Comparison of ENCODE assay signal across 10 mouse cellular contexts in genomic region chr11:70596094-70596493, GRCm38 (mm10). TPM values are rescaled to one million over a fixed set of nuclear protein-coding genes. Genes with fewer than 3 reads are reported as not detected.
A peak's percentile ranks its signal among the peaks of the same experiment; 100 is the strongest.
DNase-seq lines count a peak whose midpoint lies in the region; ATAC-seq and TF ChIP-seq lines count a peak whose summit lies in the region.
"Had no signal": no experiment of that assay in that cellular context is flagged by ENCODE, and none has a peak within 500 bp of the region (broad histone marks: within the 10 kb centered on the region; RNA-seq: fewer than 3 reads in every experiment).

No protein-coding gene starts in this region.

- H3K4me1 ChIP-seq in lung, postnatal 0 days (ENCODE audit: insufficient read depth, low read depth, low read length): peaks cover 6% of the 10 kb centered on the region; the same call in 1 of the 2 replicates
- H3K4me1 ChIP-seq in hindbrain, embryonic 10.5 days (replicated peaks): peaks cover 16% of the 10 kb centered on the region
- peaks cover 15% of the 10 kb centered on the region for H3K4me1 ChIP-seq in olfactory bulb, adult 2 months (ENCODE audit: control insufficient read depth, insufficient read depth, low read length)

- peak overlapping the region; percentile 61 for H3K27ac ChIP-seq in gastrocnemius, adult 2 months
- H3K27ac ChIP-seq in lung, postnatal 0 days (ENCODE audit: low read length): peak overlapping the region; percentile 43; the same call in 1 of the 2 replicates
- H3K27ac ChIP-seq in hindbrain, embryonic 10.5 days: peak overlapping the region; percentile 60
- 0 out of 2 replicates have a peak overlapping the region, but pooled peaks have one; percentile 52 for H3K27ac ChIP-seq in olfactory bulb, adult 2 months (ENCODE audit: insufficient read depth, low read depth, low read length)
- H3K27ac ChIP-seq: liver, embryonic 15.5 days had no signal

- H3K9me3 ChIP-seq in lung, postnatal 0 days (ENCODE audit: low read length): no peaks in the 10 kb centered on the region
- no peaks in the 10 kb centered on the region for H3K9me3 ChIP-seq in hindbrain, embryonic 10.5 days
- H3K9me3 ChIP-seq: liver, embryonic 15.5 days had no signal

- no peak overlapping the region for H3K9ac ChIP-seq in lung, postnatal 0 days (replicated peaks; ENCODE audit: low read depth)
- H3K9ac ChIP-seq: liver, embryonic 15.5 days had no signal

- TF ChIP-seq POLR2A in olfactory bulb, adult 2 months (IDR thresholded peaks at IDR 0.05; ENCODE audit: insufficient read depth, low read depth, low read length): no peak

- WGBS in lung, postnatal 0 days: 60% methylated on average over 4 of the region's 4 CpGs
- WGBS in hindbrain, embryonic 10.5 days: 60% methylated on average over 4 of the region's 4 CpGs
- 55% methylated on average over 4 of the region's 4 CpGs for WGBS in olfactory bulb, adult 2 months

- H3K27me3 ChIP-seq in lung, postnatal 0 days (replicated peaks; ENCODE audit: insufficient read depth, low read length): no peaks in the 10 kb centered on the region
- no peaks in the 10 kb centered on the region for H3K27me3 ChIP-seq in hindbrain, embryonic 10.5 days (ENCODE audit: insufficient read depth, poor library complexity, severe bottlenecking)
- H3K27me3 ChIP-seq: liver, embryonic 15.5 days had no signal

- intact Hi-C loops in gastrocnemius, adult 2 months (cut with DNase I): no loop called here

- DNase-seq in gastrocnemius, adult 2 months: no peak
- no peak for DNase-seq in gastrocnemius, adult 8-10 months (ENCODE audit: low spot score in 2 of 2)
- DNase-seq in lung, postnatal 0 days (ENCODE audit: low spot score): no peak
- no peak for DNase-seq in lung, postnatal 10 days
- no peak for DNase-seq in hindbrain, embryonic 10.5 days (ENCODE audit: low spot score)
- no peak for DNase-seq in lung, postnatal 25 days (ENCODE audit: low spot score)
- no peak for DNase-seq in layer of hippocampus, adult 9-10 months (ENCODE audit: low spot score)
- DNase-seq: cerebellum, adult 9-11 months had no signal

- no peak for TF ChIP-seq CTCF in gastrocnemius, adult 2 months (IDR thresholded peaks at IDR 0.05)
- TF ChIP-seq CTCF in lung, postnatal 0 days (IDR thresholded peaks at IDR 0.05): no peak
- TF ChIP-seq CTCF in olfactory bulb, adult 2 months (IDR thresholded peaks at IDR 0.05; ENCODE audit: insufficient read depth, low read depth, low read length): no peak

- no peak overlapping the region for H3K4me2 ChIP-seq in lung, postnatal 0 days (replicated peaks; ENCODE audit: low read depth, low read length)
- H3K4me2 ChIP-seq: liver, embryonic 15.5 days had no signal

- no peak overlapping the region for H3K4me3 ChIP-seq in gastrocnemius, adult 2 months
- no peak overlapping the region for H3K4me3 ChIP-seq in lung, postnatal 0 days (ENCODE audit: low read depth, low read length)
- no peak overlapping the region for H3K4me3 ChIP-seq in hindbrain, embryonic 10.5 days
- no peak overlapping the region for H3K4me3 ChIP-seq in olfactory bulb, adult 2 months (ENCODE audit: insufficient read depth, low read depth, low read length)
- H3K4me3 ChIP-seq: liver, embryonic 15.5 days had no signal

- no peak for ATAC-seq in lung, postnatal 0 days

- TF ChIP-seq EP300 in lung, postnatal 0 days (IDR thresholded peaks at IDR 0.05): no peak

- peaks cover 18% of the 10 kb centered on the region; the same call in 1 of the 2 replicates for H3K36me3 ChIP-seq in lung, postnatal 0 days (ENCODE audit: insufficient read depth, low read length)
- peaks cover 30% of the 10 kb centered on the region for H3K36me3 ChIP-seq in hindbrain, embryonic 10.5 days

RNA-seq across cellular contexts. Expression of gene 4930544D05Rik, which starts 19.6 kb away (rescaled TPM):
- not detected for total RNA-seq in gastrocnemius, adult 2 months (2021)
- total RNA-seq in gastrocnemius, adult 8-10 months (2022): not detected
- not detected in 2 replicates for polyA plus RNA-seq in lung, postnatal 0 days (2015; fragmentation: Nextera tagmentation; extraction: Ambion mirVana)
- polyA plus RNA-seq in hindbrain, embryonic 10.5 days (2016; fragmentation: Nextera tagmentation; extraction: Ambion mirVana): not detected in 2 replicates
- polyA plus RNA-seq in olfactory bulb, adult 2 months (2012; ENCODE audit: insufficient read depth, insufficient read length, low replicate concordance, missing spikeins): not detected in 2 replicates
- polyA plus RNA-seq: liver, embryonic 15.5 days had no signal

RNA-seq across cellular contexts. Expression of gene Chrne, which starts 22.9 kb away (rescaled TPM):
- 10 to 100 TPM; 11.0 to 18.4 TPM for total RNA-seq in gastrocnemius, adult 2 months (2021)
- total RNA-seq in gastrocnemius, adult 8-10 months (2022): 10 to 100 TPM; 11.2 to 20.5 (median 14.7) TPM
- polyA plus RNA-seq in lung, postnatal 0 days (2015; fragmentation: Nextera tagmentation; extraction: Ambion mirVana): not detected in 2 replicates
- polyA plus RNA-seq in hindbrain, embryonic 10.5 days (2016; fragmentation: Nextera tagmentation; extraction: Ambion mirVana): not detected in 2 replicates
- polyA plus RNA-seq in olfactory bulb, adult 2 months (2012; ENCODE audit: insufficient read depth, insufficient read length, low replicate concordance, missing spikeins): not detected in 2 replicates
- polyA plus RNA-seq: liver, embryonic 15.5 days had no signal

RNA-seq across cellular contexts. Expression of gene Mink1, which starts 33.4 kb away (rescaled TPM):
- total RNA-seq in gastrocnemius, adult 2 months (2021): 10 to 100 TPM; 33.7 to 34.7 TPM
- 10 to 100 TPM; 32.5 to 38.7 (median 33.7) TPM for total RNA-seq in gastrocnemius, adult 8-10 months (2022)
- polyA plus RNA-seq in lung, postnatal 0 days (2015; fragmentation: Nextera tagmentation; extraction: Ambion mirVana): 7.4 and 7.6 TPM in 2 replicates
- polyA plus RNA-seq in hindbrain, embryonic 10.5 days (2016; fragmentation: Nextera tagmentation; extraction: Ambion mirVana): 12.6 and 14.6 TPM in 2 replicates
- polyA plus RNA-seq in olfactory bulb, adult 2 months (2012; ENCODE audit: insufficient read depth, insufficient read length, low replicate concordance, missing spikeins): 190 TPM in 1 of 2 replicates, not detected in the other

RNA-seq across cellular contexts. Expression of gene Gp1ba, which starts 42.8 kb away (rescaled TPM):
- not detected for total RNA-seq in gastrocnemius, adult 2 months (2021)
- not detected for total RNA-seq in gastrocnemius, adult 8-10 months (2022)
- polyA plus RNA-seq in lung, postnatal 0 days (2015; fragmentation: Nextera tagmentation; extraction: Ambion mirVana): 0.55 and 0.66 TPM in 2 replicates
- 0.34 and 0.80 TPM in 2 replicates for polyA plus RNA-seq in hindbrain, embryonic 10.5 days (2016; fragmentation: Nextera tagmentation; extraction: Ambion mirVana)
- not detected in 2 replicates for polyA plus RNA-seq in olfactory bulb, adult 2 months (2012; ENCODE audit: insufficient read depth, insufficient read length, low replicate concordance, missing spikeins)

RNA-seq across cellular contexts. Expression of gene Rnf167, which starts 50.9 kb away (rescaled TPM):
- 10 to 100 TPM; 35.0 to 38.4 TPM for total RNA-seq in gastrocnemius, adult 2 months (2021)
- total RNA-seq in gastrocnemius, adult 8-10 months (2022): 10 to 100 TPM; 34.9 to 41.1 (median 38.1) TPM
- 112 and 119 TPM in 2 replicates for polyA plus RNA-seq in lung, postnatal 0 days (2015; fragmentation: Nextera tagmentation; extraction: Ambion mirVana)
- polyA plus RNA-seq in hindbrain, embryonic 10.5 days (2016; fragmentation: Nextera tagmentation; extraction: Ambion mirVana): 90.6 and 97.1 TPM in 2 replicates
- not detected in 2 replicates for polyA plus RNA-seq in olfactory bulb, adult 2 months (2012; ENCODE audit: insufficient read depth, insufficient read length, low replicate concordance, missing spikeins)
